Mouse (Mus musculus): Measurements from ENCODE around the gene Pip4k2a. TPM values are rescaled to one million over a fixed set of nuclear protein-coding genes. Genes with fewer than 3 reads are reported as not detected.

Gene Pip4k2a
- total RNA-seq, 1 experiment from 2014 or later = 73.9 TPM

DNA sequence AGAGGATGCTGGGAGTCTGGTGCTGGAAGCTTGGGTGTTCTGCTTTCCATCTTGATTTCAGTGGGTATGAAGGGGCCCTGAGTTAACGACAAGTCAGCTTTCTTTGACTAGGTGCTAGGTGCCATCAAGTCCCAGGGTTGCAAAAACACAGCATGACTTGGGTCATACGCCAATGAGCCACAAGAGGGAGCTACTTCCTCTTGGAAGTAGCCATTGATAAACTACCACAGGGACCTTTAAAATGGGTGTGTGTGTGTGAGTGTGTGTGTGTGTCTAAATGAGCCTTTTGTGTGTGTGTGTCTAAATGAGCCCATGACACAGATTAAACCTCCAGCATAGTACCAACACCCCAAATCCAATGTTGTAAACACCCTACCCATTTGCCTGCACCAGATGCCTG, 125.1 kb downstream of the Pip4k2a start:
- ATAC-seq (ENCODE audit: extremely low read depth, insufficient number of reproducible peaks, low FRiP score, poor library complexity, severe bottlenecking) = peak; percentile 83

DNA sequence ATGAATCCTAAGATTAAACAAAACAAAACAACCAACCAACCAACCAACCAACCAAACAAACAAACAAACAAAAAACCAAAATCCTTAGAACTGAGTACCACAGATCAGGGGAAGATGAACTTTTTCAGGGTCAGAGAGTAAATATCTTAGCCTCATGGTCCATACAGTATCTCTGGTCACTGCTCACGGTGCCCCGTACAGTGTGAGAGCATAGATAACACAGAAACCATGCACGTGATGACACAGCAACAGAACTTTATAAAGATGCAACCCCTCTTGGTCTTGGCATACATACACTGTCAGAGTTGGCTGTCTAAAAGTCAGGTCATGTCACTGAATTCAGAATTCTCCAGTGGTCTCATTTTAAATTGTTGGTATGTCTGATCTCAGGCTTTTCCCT, 126.8 kb downstream of the Pip4k2a start:
- ATAC-seq (ENCODE audit: extremely low read depth, insufficient number of reproducible peaks, low FRiP score, poor library complexity, severe bottlenecking) = no peak

DNA sequence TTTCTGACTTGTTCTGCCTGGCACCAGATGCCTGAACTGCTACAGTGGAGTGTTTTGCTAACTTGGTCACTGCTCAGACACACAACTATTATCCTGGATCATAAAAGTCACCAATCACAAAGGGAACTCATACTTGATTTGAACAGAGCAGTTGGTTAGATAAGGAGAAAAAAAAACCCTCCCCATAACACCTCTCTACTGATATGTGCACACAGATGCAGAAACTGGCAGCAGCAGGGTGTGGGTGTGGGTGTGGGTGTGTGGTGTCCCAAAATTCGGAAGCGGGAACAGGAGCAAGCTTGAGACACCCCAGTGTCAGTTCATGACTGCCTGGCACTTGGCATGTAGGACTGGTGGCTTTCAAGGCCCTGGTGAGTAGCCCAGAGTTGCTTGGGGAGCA, 130.9 kb downstream of the Pip4k2a start:
- ATAC-seq (ENCODE audit: extremely low read depth, insufficient number of reproducible peaks, low FRiP score, poor library complexity, severe bottlenecking) = no peak

DNA sequence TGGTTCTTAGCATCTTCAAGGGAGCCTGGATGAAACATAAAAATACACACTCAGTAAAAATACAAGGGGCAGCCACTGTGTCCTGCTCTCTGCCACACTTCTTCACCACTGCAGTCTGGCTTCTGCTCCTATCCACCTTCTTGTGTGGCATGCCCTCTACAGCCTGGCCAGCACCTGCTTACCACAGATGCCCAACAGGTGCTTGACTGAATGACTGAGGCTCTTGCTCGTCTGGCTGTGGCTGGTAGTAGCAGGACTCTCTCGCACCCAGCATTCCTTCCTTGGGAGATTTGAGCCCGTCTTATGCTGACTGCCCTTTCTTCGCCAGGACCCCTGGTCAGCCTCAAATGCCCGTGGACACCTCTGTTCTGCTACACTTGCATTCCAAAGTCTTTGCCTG, 133.2 kb downstream of the Pip4k2a start:
- no peak for ATAC-seq (ENCODE audit: extremely low read depth, insufficient number of reproducible peaks, low FRiP score, poor library complexity, severe bottlenecking)

DNA sequence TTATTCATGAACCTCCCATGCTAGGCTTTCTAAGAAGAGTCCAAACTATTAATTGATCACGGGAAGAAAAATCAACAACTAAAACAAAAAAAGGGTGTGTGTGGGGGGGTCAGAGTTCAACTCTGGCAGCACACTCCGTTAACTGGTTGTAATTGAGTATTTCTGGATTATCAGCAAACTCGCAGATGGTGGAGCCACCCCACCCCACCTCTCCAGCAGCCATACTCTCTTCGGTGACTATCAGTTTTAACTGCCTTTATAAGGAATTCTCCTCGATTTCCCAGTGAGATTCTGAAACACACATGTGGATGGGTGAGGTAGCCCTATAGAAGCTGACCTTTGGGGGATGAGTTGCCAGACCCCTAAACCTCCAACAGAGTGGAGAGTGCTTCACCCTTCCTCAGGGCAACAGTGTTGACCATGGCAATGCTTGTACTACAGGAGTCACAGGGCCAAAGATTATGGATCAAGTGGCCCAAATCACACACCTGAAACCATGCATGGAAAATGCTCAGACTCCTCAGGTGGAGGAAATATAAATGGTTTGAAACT, 136.2 kb downstream of the Pip4k2a start:
- no peak for ATAC-seq (ENCODE audit: extremely low read depth, insufficient number of reproducible peaks, low FRiP score, poor library complexity, severe bottlenecking)

DNA sequence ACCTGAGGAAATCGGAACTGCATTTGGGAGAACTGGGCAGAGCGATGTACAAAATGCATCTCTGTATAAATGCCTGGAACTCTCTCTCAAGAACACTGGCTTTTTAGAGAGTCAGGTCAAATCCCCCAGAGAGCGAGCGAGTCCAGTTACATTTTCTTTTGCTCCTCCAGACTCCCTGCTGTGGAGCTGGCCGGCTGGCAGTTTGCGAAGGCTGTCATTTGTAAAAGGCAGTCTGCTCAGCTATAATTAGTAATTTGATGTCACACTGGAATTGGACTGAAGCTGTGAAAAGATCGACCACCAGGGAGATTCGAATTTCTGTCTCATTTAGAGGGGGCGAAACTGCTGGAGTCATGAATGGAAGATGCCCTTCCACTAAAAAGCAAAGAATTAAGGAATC, 137.2 kb downstream of the Pip4k2a start:
- ATAC-seq (ENCODE audit: extremely low read depth, insufficient number of reproducible peaks, low FRiP score, poor library complexity, severe bottlenecking) = no peak

DNA sequence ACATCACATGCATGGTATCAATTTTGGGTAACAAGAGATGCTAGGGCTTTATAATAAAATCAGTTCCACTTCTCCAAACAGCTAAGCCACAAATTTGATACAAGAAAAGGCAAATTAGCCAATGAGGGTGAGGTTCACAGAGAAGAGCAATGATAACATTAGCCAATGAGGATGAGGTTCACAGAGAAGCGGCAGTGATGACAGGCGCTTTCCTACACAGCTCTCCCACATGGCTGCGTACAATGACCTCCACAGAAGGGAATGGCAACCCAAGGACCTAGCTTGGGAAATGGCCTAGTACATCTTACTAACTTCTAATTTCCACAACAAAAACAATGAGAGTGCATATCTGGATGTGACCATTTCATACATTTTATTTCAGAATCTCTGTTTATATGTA, 140.0 kb downstream of the Pip4k2a start:
- ATAC-seq (ENCODE audit: extremely low read depth, insufficient number of reproducible peaks, low FRiP score, poor library complexity, severe bottlenecking) = no peak

DNA sequence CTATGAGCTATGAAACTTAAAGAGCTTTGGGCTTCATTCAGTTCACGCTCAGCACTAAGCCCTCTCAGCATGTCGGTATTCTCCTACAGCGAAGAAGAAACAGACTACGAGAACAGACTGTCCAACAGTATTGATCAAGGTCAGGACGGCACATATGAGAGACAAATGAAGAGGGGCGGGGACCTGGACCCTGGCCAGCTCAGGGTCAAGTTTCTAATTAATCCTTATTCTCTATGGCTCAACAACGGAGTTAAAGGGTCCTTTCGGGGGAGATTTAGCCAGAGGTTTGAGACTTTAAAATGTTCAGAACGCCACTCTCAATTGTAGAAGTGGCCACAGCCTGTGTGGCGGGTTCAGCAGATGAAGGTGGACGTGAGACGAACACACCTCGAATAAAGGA, 141.5 kb downstream of the Pip4k2a start:
- ATAC-seq (ENCODE audit: extremely low read depth, insufficient number of reproducible peaks, low FRiP score, poor library complexity, severe bottlenecking) = no peak

DNA sequence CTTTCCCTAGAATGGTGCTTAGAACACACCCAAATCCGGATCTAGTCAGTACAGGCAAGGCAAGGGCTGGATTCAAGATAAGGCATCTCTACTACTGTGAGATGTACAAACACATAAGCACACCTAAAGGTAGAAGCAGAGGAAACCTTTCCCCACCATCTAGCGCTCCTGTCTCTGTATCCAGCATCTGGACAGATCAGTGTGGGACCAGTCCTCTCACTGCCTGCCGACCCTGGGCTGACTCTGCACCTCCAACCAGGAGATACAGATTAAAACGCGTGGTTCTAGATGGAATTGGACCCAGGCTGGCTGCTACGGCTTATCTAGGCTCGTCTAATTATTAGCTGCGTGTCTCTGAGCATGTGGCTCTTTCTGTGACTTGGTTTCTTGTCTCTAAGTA, 142.7 kb downstream of the Pip4k2a start:
- no peak for ATAC-seq (ENCODE audit: extremely low read depth, insufficient number of reproducible peaks, low FRiP score, poor library complexity, severe bottlenecking)

DNA sequence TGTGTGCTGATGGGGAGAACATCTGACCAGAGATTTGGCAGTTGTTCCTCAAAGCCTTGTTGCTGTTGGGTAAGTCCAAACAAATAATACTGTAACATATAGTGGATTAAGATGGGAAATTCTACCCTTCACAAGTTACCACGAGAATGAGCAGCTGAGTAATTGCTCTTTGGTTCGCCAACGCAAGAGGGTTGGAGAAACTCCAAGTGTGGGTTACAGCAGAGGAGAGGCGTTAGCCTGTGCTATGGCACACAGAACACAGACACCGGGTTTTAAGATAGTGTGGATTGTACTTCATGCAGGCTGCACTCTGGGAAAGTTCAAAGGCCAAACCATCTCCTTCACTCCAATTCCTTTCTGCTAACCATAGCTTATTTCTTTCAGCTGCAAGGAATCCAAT, 144.6 kb downstream of the Pip4k2a start:
- ATAC-seq (ENCODE audit: extremely low read depth, insufficient number of reproducible peaks, low FRiP score, poor library complexity, severe bottlenecking) = no peak

DNA sequence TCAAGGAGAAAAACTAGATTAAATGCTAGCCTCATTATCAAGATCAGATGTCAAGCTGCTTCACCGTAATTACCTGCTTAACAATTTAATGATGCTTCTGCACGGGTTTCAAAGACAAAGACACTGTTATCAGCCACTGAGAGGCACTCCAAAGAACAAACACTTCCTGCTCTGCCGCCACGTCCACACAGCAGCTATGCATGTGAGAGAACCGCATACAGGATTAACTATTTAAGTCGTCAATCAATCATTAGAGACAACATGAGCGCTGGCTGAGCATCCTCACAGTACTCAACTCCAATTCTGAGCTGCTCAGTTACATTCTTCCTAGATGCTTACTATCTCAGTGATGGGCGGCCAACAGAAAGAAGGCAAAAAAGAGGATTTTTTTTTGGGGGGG, 147.3 kb downstream of the Pip4k2a start:
- ATAC-seq (ENCODE audit: extremely low read depth, insufficient number of reproducible peaks, low FRiP score, poor library complexity, severe bottlenecking) = no peak

DNA sequence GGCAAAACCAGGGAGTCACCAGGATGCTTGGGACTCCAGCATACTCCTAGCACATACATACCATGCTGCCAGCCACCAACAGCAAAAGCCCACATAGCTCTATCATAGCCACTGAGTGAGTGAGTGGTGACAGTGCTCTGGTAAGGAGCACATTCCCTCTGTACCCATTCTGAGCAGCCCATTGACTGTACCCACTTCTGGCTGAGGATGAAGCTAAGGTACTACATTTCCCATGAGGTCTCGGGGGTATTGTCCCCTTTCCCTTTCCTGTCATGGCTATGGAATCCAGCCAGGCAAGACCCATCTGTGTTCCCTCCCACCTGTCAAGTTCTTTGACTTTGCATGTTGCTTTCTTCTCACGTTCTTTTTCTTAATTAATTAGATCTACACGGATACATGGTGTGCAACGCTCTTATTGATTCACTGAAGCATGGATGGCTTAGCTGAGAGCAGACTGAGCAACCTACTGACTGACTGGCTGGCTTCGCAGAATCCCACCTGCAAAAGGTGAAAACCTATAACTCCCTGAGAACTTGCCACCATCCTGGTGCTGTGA, 149.8 kb downstream of the Pip4k2a start:
- ATAC-seq (ENCODE audit: extremely low read depth, insufficient number of reproducible peaks, low FRiP score, poor library complexity, severe bottlenecking) = no peak

DNA sequence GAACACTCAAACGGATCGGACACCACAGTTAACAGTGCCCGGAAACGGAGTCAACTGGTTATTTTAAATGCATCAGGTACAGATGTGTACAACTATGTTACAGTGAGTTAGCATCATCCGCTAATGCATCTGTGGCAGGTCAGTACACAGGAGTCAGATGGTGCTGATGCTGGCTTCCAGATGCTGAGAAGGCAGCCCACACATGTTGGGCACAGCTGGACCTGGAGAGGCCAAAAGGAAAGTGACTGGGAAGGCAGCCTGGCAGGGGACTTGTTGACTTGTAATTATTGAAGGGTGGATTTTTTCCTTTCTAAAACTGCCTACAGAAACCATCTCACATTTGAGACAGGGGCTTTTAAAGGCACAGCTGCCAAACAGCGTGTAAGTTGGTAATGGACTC, 155.4 kb downstream of the Pip4k2a start:
- ATAC-seq (ENCODE audit: extremely low read depth, insufficient number of reproducible peaks, low FRiP score, poor library complexity, severe bottlenecking) = no peak

DNA sequence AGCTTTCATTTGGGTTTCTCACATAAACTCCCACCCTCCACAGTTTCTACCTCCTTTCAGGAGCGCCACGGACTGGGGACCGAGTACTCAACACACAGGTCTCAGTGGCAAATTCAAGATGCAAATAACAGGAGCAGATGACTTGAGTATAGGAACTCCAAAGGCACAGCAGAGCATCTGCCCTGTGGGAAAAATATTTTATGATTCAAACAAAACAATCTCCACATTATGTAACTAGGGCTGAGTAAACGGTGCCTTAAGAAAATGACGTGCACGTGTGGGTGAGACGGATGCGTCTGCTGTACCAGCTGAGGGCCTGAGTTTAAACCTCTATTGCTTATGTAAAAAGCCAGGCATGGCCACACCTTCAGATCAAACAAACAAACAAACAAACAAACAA, 156.9 kb downstream of the Pip4k2a start:
- no peak for ATAC-seq (ENCODE audit: extremely low read depth, insufficient number of reproducible peaks, low FRiP score, poor library complexity, severe bottlenecking)

DNA sequence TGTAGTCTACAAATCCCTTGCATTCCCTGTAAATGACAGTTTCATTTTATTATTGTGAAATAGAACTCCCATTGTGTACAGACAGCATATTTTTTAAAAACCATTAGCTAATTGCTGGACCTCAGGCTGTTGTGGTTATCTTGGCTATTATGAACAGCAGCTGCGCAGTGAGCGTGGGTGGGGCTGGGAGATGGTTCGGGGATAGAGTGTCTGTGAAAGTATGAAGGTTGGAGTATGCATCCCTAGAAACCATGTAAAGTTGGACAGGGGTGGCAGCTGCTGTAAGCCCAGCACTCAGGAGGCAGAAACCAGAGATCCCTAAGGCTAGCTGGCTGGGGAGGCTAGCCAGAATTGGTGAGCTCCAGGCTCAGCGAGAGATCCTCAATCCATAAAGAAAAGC, 158.4 kb downstream of the Pip4k2a start:
- ATAC-seq (ENCODE audit: extremely low read depth, insufficient number of reproducible peaks, low FRiP score, poor library complexity, severe bottlenecking) = no peak

DNA sequence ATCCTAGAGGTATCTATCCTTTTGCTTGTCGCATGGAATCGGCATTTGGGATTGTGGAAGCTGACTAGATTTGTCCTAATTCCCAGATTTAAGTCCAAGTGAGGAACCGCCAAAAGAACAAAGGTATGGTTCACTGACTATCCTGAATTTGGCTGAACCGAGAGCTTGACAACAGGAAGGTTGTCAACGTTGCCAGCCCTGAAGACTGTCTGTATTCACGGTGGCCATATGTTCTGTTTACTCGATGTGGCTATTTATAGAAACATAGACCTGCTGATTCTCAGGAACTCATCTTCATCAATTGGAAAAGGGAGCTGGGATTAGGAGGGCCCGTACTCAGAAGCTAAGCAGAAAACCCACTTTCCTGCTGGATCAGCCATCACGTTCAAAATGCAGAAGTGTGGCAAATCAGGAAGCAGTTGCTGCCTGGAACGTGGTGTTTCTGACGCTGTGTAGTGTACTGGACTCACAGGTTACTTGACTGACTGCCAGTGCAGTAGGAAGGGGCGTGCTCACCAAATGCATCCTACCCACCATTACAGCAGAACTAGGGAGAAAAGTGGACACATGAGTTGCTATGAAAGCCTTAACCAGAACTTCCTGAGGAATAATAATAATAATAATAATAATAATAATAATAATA, 162.5 kb downstream of the Pip4k2a start:
- no peak for ATAC-seq (ENCODE audit: extremely low read depth, insufficient number of reproducible peaks, low FRiP score, poor library complexity, severe bottlenecking)

DNA sequence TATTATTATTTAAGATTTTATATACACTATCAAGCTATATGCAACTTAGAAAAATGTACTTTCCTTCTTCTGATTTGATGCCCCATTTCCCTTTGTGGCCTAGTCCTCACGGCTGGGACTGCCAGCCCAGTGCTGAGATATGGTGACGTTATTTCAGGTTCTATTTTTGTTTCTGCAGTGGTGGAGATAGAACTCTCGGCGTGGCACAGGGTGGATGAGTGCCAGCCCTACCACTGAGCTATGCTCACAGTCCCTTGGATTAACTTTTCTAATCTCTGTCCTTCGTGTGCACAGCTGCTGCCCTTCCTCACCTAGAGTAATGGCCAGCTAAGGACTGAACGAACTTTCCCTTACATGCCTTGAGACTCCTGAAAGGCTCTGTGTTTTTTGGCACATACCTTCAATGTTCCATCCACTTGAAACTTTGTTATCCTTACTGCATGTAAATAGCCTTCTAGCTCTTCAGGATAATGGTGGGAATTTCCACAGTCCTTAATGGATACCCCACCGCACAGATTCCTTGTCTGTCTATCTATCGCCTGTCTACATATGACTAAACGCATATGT, 164.8 kb downstream of the Pip4k2a start:
- no peak for ATAC-seq (ENCODE audit: extremely low read depth, insufficient number of reproducible peaks, low FRiP score, poor library complexity, severe bottlenecking)

DNA sequence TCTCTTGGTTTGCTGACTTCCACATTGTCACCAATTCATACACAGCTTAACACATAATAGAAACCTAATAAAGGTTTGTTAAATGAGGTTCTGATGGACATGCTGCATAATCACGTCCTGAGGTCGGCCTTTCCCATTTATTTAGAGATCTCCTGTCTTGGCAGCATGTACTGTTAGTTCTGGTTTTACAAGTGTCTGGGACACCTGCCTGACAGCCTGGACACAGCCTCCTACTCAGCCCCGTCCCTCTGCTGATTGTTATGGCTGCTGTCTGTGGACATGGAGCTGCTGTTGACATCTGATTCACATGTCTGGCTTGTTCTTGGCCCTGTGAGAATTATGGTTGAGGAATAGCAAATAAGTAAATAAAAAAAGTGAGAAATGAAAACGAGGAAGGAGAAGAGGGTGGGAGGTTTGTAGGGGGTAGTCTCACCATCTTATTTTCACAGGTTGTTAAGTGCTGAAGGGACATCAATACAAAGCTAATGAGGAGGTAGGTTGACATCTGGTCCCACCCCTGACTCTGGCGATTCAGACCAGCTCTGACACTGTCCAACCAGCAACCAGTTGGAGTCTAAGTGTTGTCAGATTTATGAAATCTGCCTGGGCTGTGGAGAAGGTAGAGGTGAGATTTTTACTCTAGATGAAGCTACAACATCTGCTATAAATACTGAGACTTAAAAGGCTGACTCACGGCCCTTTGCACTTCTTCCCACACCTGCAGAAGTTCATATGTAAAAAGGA, 166.7 kb downstream of the Pip4k2a start:
- no peak for ATAC-seq (ENCODE audit: extremely low read depth, insufficient number of reproducible peaks, low FRiP score, poor library complexity, severe bottlenecking)

DNA sequence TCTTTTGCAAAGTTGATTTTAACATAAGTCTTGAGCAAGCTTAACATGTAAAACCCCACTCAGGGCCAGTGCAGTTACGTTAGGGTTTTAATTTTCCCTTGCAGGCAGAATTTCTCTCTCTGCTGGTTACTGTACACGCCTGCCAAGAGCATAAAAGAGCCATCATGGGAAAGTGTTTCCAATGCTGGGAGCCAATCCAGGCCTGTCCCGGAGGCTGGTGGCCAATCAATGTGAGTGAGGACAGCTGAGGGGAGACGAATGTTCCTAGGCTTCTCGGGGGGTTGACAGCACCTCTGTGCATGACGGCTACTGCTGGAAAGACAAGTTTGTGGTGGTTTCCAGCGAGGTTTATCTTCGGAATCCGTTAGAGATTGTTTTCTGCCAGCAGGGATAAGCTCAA, 175.2 kb downstream of the Pip4k2a start:
- ATAC-seq (ENCODE audit: extremely low read depth, insufficient number of reproducible peaks, low FRiP score, poor library complexity, severe bottlenecking) = no peak

All from neutrophil, adult 5-6 weeks (primary cell).